Mouse (Mus musculus) forelimb bud, embryonic 11.5 days (tissue): Measurements from ENCODE around the gene Ifnar2.

Experiments used
- DNase-seq: peaks from one replicate; pipeline ENCODE4 v3.0.0-alpha.2; 2012; ENCODE audit warnings: low read depth, low spot score

Ifnar2 gene

GRCm38 (mm10) chr16:91391421-91391820, 18.8 kb downstream of the Ifnar2 start, which contains the start of gene Gm21970:
Gene Gm21970 (plus strand): TSS chr16:91391721.
- DNase-seq, result no peak

- DNase-seq, result no peak
Measured at GRCm38 (mm10) chr16:91394826-91395410, 22.3 kb downstream of the Ifnar2 start.

GRCm38 (mm10) chr16:91395633-91396392, 23.2 kb downstream of the Ifnar2 start:
- no peak for DNase-seq

- no peak for DNase-seq
Measured at GRCm38 (mm10) chr16:91396844-91397537, 24.4 kb downstream of the Ifnar2 start.

GRCm38 (mm10) chr16:91398030-91398429, 25.4 kb downstream of the Ifnar2 start:
- DNase-seq, result no peak

GRCm38 (mm10) chr16:91398944-91399343, 26.4 kb downstream of the Ifnar2 start:
- no peak for DNase-seq

- no peak for DNase-seq
Measured at GRCm38 (mm10) chr16:91401569-91402165, 29.1 kb downstream of the Ifnar2 start.

- no peak for DNase-seq
Measured at GRCm38 (mm10) chr16:91403784-91404183, 31.2 kb downstream of the Ifnar2 start.

GRCm38 (mm10) chr16:91404187-91404586, 31.6 kb downstream of the Ifnar2 start:
- no peak for DNase-seq

- DNase-seq, result no peak
Measured at GRCm38 (mm10) chr16:91404828-91405577, 32.4 kb downstream of the Ifnar2 start.

GRCm38 (mm10) chr16:91405640-91406584, 33.3 kb downstream of the Ifnar2 start, which contains the start of gene Il10rb:
Gene Il10rb (plus strand): TSS chr16:91406164.
- peak; percentile 29 for DNase-seq

GRCm38 (mm10) chr16:91406585-91407220, 34.1 kb downstream of the Ifnar2 start:
- DNase-seq, result peak; percentile 40

GRCm38 (mm10) chr16:91413102-91413844, 40.7 kb downstream of the Ifnar2 start:
- DNase-seq, result no peak

- DNase-seq, result no peak
Measured at GRCm38 (mm10) chr16:91415391-91416189, 43.0 kb downstream of the Ifnar2 start.

GRCm38 (mm10) chr16:91416357-91416756, 43.8 kb downstream of the Ifnar2 start:
- no peak for DNase-seq

- no peak for DNase-seq
Measured at GRCm38 (mm10) chr16:91416938-91417337, 44.4 kb downstream of the Ifnar2 start.

- no peak for DNase-seq
Measured at GRCm38 (mm10) chr16:91418531-91418930, 45.9 kb downstream of the Ifnar2 start.

GRCm38 (mm10) chr16:91425816-91426215, 53.2 kb downstream of the Ifnar2 start:
- DNase-seq, result no peak
